Mouse (Mus musculus) G1E (cell line): ENCODE data around the gene Slc12a7. TPM values are rescaled to one million over a fixed set of nuclear protein-coding genes. Genes with fewer than 3 reads are reported as not detected.

Experiments used
- ATAC-seq: 2 replicates; pipeline ENCODE4 v1.8.0; 2016; ENCODE audit warnings: mild to moderate bottlenecking; ENCODE audit not compliant: insufficient number of reproducible peaks, poor library complexity, low FRiP score, severe bottlenecking; ENCODE audit errors: extremely low read depth
- DNase-seq: peaks from one replicate; pipeline ENCODE4 v3.0.0; 2012; ENCODE audit warnings: low spot score
- H3K27me3 ChIP-seq: 2 replicates; pipeline ENCODE4 v1.6.1; 2012; ENCODE audit warnings: mild to moderate bottlenecking, low read length, inconsistent platforms; ENCODE audit not compliant: insufficient read depth
- H3K36me3 ChIP-seq: replicated peaks from 2 replicates; pipeline ENCODE3; 2012; ENCODE audit warnings: mild to moderate bottlenecking, inconsistent platforms
- H3K4me1 ChIP-seq: 2 replicates; pipeline ENCODE4 v1.6.1; 2012; ENCODE audit warnings: low read depth, low read length, inconsistent platforms, mixed read lengths; ENCODE audit not compliant: insufficient read depth
- H3K4me3 ChIP-seq: 2 replicates; pipeline ENCODE4 v1.5.1; 2012; ENCODE audit warnings: low read depth, mild to moderate bottlenecking, inconsistent platforms, low read length, moderate library complexity, mixed read lengths
- H3K9me3 ChIP-seq: replicated peaks from 2 replicates; pipeline ENCODE4 v1.6.1; 2012; ENCODE audit warnings: inconsistent platforms
- CTCF ChIP-seq: IDR thresholded peaks from 2 replicates; pipeline ENCODE4 v1.5.1; 2012; ENCODE audit warnings: low read depth, low read length, inconsistent platforms, mixed read lengths
- GATA1 ChIP-seq: IDR thresholded peaks from 2 replicates; pipeline ENCODE4 v1.6.1; 2012; ENCODE audit warnings: borderline replicate concordance, low read length, inconsistent platforms, mixed read lengths
- GATA2 ChIP-seq: IDR thresholded peaks from 2 replicates; pipeline ENCODE4 v1.6.1; 2012; ENCODE audit warnings: low read depth, low read length, inconsistent platforms, borderline replicate concordance
- POLR2AphosphoS5 ChIP-seq: IDR thresholded peaks from 2 replicates; pipeline ENCODE4 v1.6.1; 2012; ENCODE audit warnings: low read depth, low read length, inconsistent platforms; ENCODE audit not compliant: insufficient replicate concordance
- TAL1 ChIP-seq: conservative IDR thresholded peaks from 2 replicates; pipeline ENCODE4 v1.6.1; 2012; ENCODE audit warnings: low read depth, low read length, inconsistent platforms, mixed read lengths
- polyA plus RNA-seq: library from polyadenylated mRNA; stranded (reverse); fragments of >175 nt; gene quantifications from 2 replicates; pipeline ENCODE4 v1.2.3, GENCODE M21; 2012
- total RNA-seq, 2 experiments: library from RNA; stranded (forward) in 1 of 2; stranded (reverse) in 1 of 2; fragments of 200-1000 nt in 1 of 2; fragments of >200 nt in 1 of 2; fragmentation: Nextera tagmentation in 1 of 2; gene quantifications; 2 replicates each; pipeline ENCODE4 v1.2.3; 2014 to 2017

The Slc12a7 gene
- total and polyA plus RNA-seq, 3 experiments = 0.46 to 1.6 (median 0.82) TPM

GRCm38 (mm10) chr13:73750435-73750834 is 17.5 kb downstream of the Slc12a7 start:
- Histone ChIP-seq H3K36me3 (no peaks in the 10 kb centered on the region), H3K27me3 (no peaks in the 10 kb centered on the region; the same call in 1 of the 2 replicates), H3K4me3 (no peak overlapping the region), H3K4me1 (no peaks in the 10 kb centered on the region), H3K9me3 (no peaks in the 10 kb centered on the region)
- TF ChIP-seq TAL1 = no peak
- TF ChIP-seq GATA2 = no peak
- TF ChIP-seq GATA1 = no peak
- TF ChIP-seq CTCF = no peak
- TF ChIP-seq POLR2AphosphoS5 = no peak
- ATAC-seq (no peak), DNase-seq (no peak)

GRCm38 (mm10) chr13:73751284-73751683 is 18.4 kb downstream of the Slc12a7 start:
- no peaks in the 10 kb centered on the region; the same call in 1 of the 2 replicates for H3K27me3 ChIP-seq
- no peak for DNase-seq
- TF ChIP-seq GATA1 (no peak), CTCF (no peak), POLR2AphosphoS5 (no peak), GATA2 (no peak), TAL1 (no peak)
- H3K36me3 ChIP-seq = no peaks in the 10 kb centered on the region
- H3K9me3 ChIP-seq = no peaks in the 10 kb centered on the region
- no peak overlapping the region for H3K4me3 ChIP-seq
- no peaks in the 10 kb centered on the region for H3K4me1 ChIP-seq
- ATAC-seq = no peak

DNA sequence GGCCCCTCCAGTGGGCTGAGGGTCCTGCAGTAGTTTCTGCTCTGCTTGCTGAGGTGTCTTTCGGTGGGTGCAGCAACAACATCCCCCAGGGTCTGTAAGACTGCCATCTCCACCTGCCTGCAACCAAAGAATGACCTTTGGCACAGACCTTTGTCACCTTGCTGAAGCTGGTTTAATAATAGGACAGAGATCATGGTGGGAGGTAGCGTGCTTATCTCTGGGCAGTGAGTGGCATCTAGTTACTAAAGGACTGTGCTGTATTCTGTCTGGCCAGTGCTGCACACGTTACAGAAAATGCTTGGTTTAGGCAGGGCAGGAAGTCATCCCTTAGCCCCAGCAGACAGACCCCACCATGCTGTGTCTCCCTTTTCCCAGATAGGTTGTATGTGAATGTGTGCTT is 22.9 kb downstream of the Slc12a7 start:
- no peak for DNase-seq
- H3K27me3 ChIP-seq = peaks cover 11% of the 10 kb centered on the region; the same call in 1 of the 2 replicates
- H3K4me1 ChIP-seq = no peaks in the 10 kb centered on the region
- no peak for ATAC-seq
- no peak for TF ChIP-seq CTCF
- no peak for TF ChIP-seq GATA2
- no peak for TF ChIP-seq POLR2AphosphoS5
- no peak for TF ChIP-seq GATA1
- no peak for TF ChIP-seq TAL1
- no peaks in the 10 kb centered on the region for H3K9me3 ChIP-seq
- H3K4me3 ChIP-seq = no peak overlapping the region
- no peaks in the 10 kb centered on the region for H3K36me3 ChIP-seq

DNA sequence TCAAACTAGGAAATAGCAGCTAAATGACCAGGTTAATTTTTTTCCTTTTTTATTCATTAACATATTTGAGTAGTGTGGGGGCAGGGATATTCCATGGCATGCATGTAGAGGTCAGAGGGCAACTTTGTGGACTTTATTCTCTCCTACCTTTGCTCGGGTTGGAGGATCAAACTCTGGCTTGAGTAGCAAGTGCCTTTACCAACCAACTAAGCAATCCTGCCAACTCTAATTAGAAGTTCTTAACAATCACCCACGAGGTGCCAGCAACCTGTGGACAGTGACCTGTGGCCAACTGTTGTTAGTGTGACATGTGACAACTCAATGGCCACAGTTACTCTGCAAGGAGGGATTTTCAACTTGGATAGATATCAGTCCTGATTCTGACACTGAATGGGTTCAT is 24.0 kb downstream of the Slc12a7 start:
- Histone ChIP-seq H3K4me1 (no peaks in the 10 kb centered on the region), H3K36me3 (no peaks in the 10 kb centered on the region), H3K4me3 (no peak overlapping the region), H3K27me3 (peaks cover 11% of the 10 kb centered on the region; the same call in 1 of the 2 replicates), H3K9me3 (no peaks in the 10 kb centered on the region)
- TF ChIP-seq GATA2 (no peak), TAL1 (no peak), POLR2AphosphoS5 (no peak), CTCF (no peak), GATA1 (no peak)
- no peak for DNase-seq
- no peak for ATAC-seq

DNA sequence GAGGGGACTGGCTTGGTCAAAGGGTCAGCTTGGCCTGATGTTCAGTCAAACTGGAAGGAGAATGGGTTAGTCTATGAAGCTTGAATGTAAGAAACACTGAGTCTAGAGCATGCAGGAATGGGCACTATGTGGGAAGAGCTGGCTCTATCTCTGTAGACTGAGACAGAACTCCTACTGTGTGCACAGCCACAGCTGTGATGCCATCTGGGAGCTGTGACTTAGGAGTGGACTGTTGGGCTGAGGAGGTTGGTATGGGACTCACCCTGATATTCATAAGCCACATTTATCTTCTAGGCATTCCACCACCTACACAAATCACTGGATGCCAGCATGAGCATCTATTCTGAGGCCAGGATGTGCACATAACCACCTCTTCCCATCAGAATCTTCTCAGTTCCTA is 24.5 kb downstream of the Slc12a7 start:
- ATAC-seq (no peak), DNase-seq (no peak)
- H3K9me3 ChIP-seq = no peaks in the 10 kb centered on the region
- H3K4me1 ChIP-seq = no peaks in the 10 kb centered on the region
- no peaks in the 10 kb centered on the region for H3K36me3 ChIP-seq
- TF ChIP-seq POLR2AphosphoS5 (no peak), CTCF (no peak), GATA1 (no peak), TAL1 (no peak), GATA2 (no peak)
- H3K27me3 ChIP-seq = peaks cover 11% of the 10 kb centered on the region
- no peak overlapping the region for H3K4me3 ChIP-seq

- ATAC-seq = no peak
- no peak for DNase-seq
- Histone ChIP-seq H3K4me3 (no peak overlapping the region), H3K36me3 (no peaks in the 10 kb centered on the region), H3K4me1 (peaks cover 10% of the 10 kb centered on the region; the same call in 1 of the 2 replicates), H3K9me3 (no peaks in the 10 kb centered on the region), H3K27me3 (peaks cover 25% of the 10 kb centered on the region)
- TF ChIP-seq GATA1 (no peak), POLR2AphosphoS5 (no peak), CTCF (no peak), GATA2 (no peak), TAL1 (no peak)
Measured at GRCm38 (mm10) chr13:73759596-73759995, 26.7 kb downstream of the Slc12a7 start.

DNA sequence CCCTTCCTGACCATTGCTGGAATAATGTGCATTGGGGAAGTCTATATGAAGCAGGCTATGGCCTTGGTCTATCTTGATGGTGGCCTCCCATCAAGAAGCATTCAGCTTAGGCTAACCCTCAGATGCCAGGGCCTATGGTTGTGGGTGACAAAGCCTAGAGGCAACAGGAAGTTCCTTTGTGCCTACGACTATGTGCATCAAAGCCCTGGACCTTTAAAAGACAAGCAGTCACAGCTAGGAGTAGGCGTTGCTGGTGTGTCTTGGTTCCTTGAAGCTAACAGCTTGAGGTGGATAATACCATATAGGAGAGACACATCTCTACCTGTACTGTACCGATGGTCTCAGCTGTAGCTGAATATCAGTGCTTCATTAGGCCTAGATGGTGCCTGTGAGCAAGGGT is 27.2 kb downstream of the Slc12a7 start:
- H3K36me3 ChIP-seq = no peaks in the 10 kb centered on the region
- ATAC-seq (no peak), DNase-seq (no peak)
- no peak for TF ChIP-seq TAL1
- TF ChIP-seq GATA2 = no peak
- no peak for TF ChIP-seq GATA1
- TF ChIP-seq CTCF = no peak
- no peak for TF ChIP-seq POLR2AphosphoS5
- peaks cover 10% of the 10 kb centered on the region; the same call in 1 of the 2 replicates for H3K4me1 ChIP-seq
- H3K27me3 ChIP-seq = peaks cover 25% of the 10 kb centered on the region
- no peaks in the 10 kb centered on the region for H3K9me3 ChIP-seq
- no peak overlapping the region for H3K4me3 ChIP-seq
